8 mouse cellular contexts compared by ENCODE assay signal in the genomic region with DNA sequence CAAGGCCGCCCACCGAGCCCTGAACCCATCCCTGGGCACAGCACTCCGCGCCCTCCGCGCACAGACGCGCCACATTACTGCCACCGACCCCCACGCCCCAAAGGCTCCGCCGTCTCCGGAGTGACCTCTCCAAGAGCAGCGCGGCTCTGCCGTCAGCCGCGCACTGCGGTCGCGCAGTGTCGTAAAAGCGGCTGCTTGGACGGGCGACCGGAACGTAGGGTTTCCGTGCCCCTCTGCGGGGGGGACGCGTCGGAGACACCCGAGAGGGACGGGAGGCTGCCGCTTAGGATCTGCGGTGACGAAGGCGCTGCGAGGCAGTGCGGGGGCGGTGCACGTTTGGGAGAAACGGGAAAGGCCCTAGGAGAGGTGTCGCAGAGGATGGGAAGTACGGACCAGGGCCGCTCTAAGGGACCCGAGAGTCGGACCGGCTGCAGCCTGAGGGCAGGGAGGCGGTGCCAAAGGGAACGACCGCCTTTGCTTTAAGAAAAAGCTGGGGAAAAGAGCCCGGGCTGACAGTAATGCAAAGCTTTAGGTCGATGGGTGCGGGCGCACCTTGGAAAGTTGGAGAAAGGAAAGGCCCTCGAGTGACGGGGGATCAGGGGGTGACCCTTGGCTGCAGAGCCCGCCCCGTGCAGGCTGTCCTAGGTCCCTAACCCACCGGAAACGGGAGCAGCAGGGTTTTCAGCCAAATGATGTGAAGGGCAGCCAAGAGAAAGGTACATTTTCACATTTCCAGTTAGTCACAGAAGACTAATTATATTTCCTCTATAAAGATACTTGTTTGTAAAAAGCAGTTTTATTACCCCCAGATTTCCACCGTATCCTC. TPM values are rescaled to one million over a fixed set of nuclear protein-coding genes. Genes with fewer than 3 reads are reported as not detected.
DNase-seq lines count a peak whose midpoint lies in the region; ATAC-seq and TF ChIP-seq lines count a peak whose summit lies in the region.

A gene (minus strand): TSS at position 389 of the 826 bp plus-strand sequence.

- peak within 1 kb of the TSS; percentile 72 for H3K9ac ChIP-seq in embryonic facial prominence, embryonic 15.5 days
- peak within 1 kb of the TSS; percentile 88 for H3K9ac ChIP-seq in kidney, embryonic 14.5 days (ENCODE audit: low read depth, low read length)
- peak within 1 kb of the TSS; percentile 82 for H3K9ac ChIP-seq in limb, embryonic 15.5 days

- H3K27ac ChIP-seq in bone marrow, adult 2 months (ENCODE audit: control insufficient read depth, insufficient read depth, low read depth, low read length, poor library complexity): peak within 1 kb of the TSS; percentile 81
- peak within 1 kb of the TSS; percentile 83 for H3K27ac ChIP-seq in embryonic facial prominence, embryonic 15.5 days (replicated peaks)
- peak within 1 kb of the TSS; percentile 81 for H3K27ac ChIP-seq in kidney, embryonic 14.5 days (ENCODE audit: low read depth, low read length)
- peak within 1 kb of the TSS; percentile 88 for H3K27ac ChIP-seq in limb, embryonic 15.5 days

- peak; percentile 90 for ATAC-seq in embryonic facial prominence, embryonic 15.5 days (ENCODE audit: insufficient number of reproducible peaks, low FRiP score, low TSS enrichment, low read depth)
- ATAC-seq in kidney, embryonic 14.5 days (ENCODE audit: low FRiP score, low TSS enrichment): peak; percentile 94
- peak; percentile 88 for ATAC-seq in limb, embryonic 15.5 days (ENCODE audit: insufficient number of reproducible peaks, low FRiP score, low TSS enrichment, low read depth)

- WGBS in bone marrow, adult 2 months: under 1% methylated on average over 63 of the region's 63 CpGs
- under 1% methylated on average over 63 of the region's 63 CpGs for WGBS in embryonic facial prominence, embryonic 15.5 days
- 1% methylated on average over 63 of the region's 63 CpGs for WGBS in kidney, embryonic 14.5 days
- under 1% methylated on average over 63 of the region's 63 CpGs for WGBS in limb, embryonic 15.5 days

- H3K4me3 ChIP-seq in bone marrow, adult 2 months (replicated peaks; ENCODE audit: control insufficient read depth, low read depth, low read length): peak within 1 kb of the TSS; percentile 99
- H3K4me3 ChIP-seq in embryonic facial prominence, embryonic 15.5 days (replicated peaks): peak within 1 kb of the TSS; percentile 76
- peak within 1 kb of the TSS; percentile 95 for H3K4me3 ChIP-seq in kidney, embryonic 14.5 days (ENCODE audit: low read length)
- peak within 1 kb of the TSS; percentile 93 for H3K4me3 ChIP-seq in limb, embryonic 15.5 days

- peaks cover 23% of the 10 kb centered on the region for H3K36me3 ChIP-seq in embryonic facial prominence, embryonic 15.5 days
- peaks cover 22% of the 10 kb centered on the region; the same call in 1 of the 2 replicates for H3K36me3 ChIP-seq in kidney, embryonic 14.5 days (ENCODE audit: control insufficient read depth, insufficient read depth, low read length)
- H3K36me3 ChIP-seq in limb, embryonic 15.5 days: peaks cover 27% of the 10 kb centered on the region

- no peaks in the 10 kb centered on the region for H3K9me3 ChIP-seq in embryonic facial prominence, embryonic 15.5 days (replicated peaks)
- no peaks in the 10 kb centered on the region for H3K9me3 ChIP-seq in kidney, embryonic 14.5 days (ENCODE audit: control insufficient read depth, low read length)
- no peaks in the 10 kb centered on the region for H3K9me3 ChIP-seq in limb, embryonic 15.5 days

- peak; percentile 82; the same call in 1 of the 2 replicates for TF ChIP-seq POLR2A in bone marrow, adult 2 months (IDR thresholded peaks at IDR 0.05; ENCODE audit: borderline replicate concordance, control insufficient read depth, low read depth, low read length)

- no peak for TF ChIP-seq CTCF in bone marrow, adult 2 months (IDR thresholded peaks at IDR 0.05; ENCODE audit: control insufficient read depth, insufficient read depth, low read length)

- H3K4me1 ChIP-seq in bone marrow, adult 2 months (ENCODE audit: control insufficient read depth, insufficient read depth, low read length): peaks cover 2% of the 10 kb centered on the region; the same call in 1 of the 2 replicates
- H3K4me1 ChIP-seq in embryonic facial prominence, embryonic 15.5 days: peaks cover 16% of the 10 kb centered on the region
- H3K4me1 ChIP-seq in kidney, embryonic 14.5 days (ENCODE audit: control insufficient read depth, insufficient read depth, low read length): peaks cover 11% of the 10 kb centered on the region; the same call in 1 of the 2 replicates
- peaks cover 14% of the 10 kb centered on the region for H3K4me1 ChIP-seq in limb, embryonic 15.5 days

- H3K4me2 ChIP-seq in embryonic facial prominence, embryonic 15.5 days (replicated peaks): peak within 1 kb of the TSS; percentile 74
- peak within 1 kb of the TSS; percentile 76 for H3K4me2 ChIP-seq in kidney, embryonic 14.5 days (replicated peaks; ENCODE audit: low read depth, low read length)
- peak within 1 kb of the TSS; percentile 72 for H3K4me2 ChIP-seq in limb, embryonic 15.5 days

- peak; percentile 92 for DNase-seq in 416B (ENCODE audit: low read depth)
- DNase-seq in heart, adult 9 months (ENCODE audit: low spot score in 2 of 2): peak; percentile 90 to 93
- DNase-seq in monocyte, adult 2 months (ENCODE audit: low read depth in 1 of 2, low spot score in 2 of 2): peak; percentile 55 to 65
- DNase-seq in spleen, postnatal 36 days (ENCODE audit: low spot score in 2 of 2): peak; percentile 84 to 85

- H3K27me3 ChIP-seq in embryonic facial prominence, embryonic 15.5 days: no peaks in the 10 kb centered on the region
- H3K27me3 ChIP-seq in kidney, embryonic 14.5 days (ENCODE audit: control insufficient read depth, insufficient read depth, low read length): no peaks in the 10 kb centered on the region
- no peaks in the 10 kb centered on the region for H3K27me3 ChIP-seq in limb, embryonic 15.5 days

RNA-seq across cellular contexts. Expression of the gene that starts here (rescaled TPM):
- polyA plus RNA-seq in bone marrow, adult 2 months (2011; ENCODE audit: insufficient read depth, insufficient read length, low replicate concordance, missing spikeins): 13.0 and 13.8 TPM in 2 replicates
- 50.1 and 51.3 TPM in 2 replicates for polyA plus RNA-seq in embryonic facial prominence, embryonic 15.5 days (2015; fragmentation: Nextera tagmentation; extraction: Ambion mirVana)
- 48.1 and 60.9 TPM in 2 replicates for polyA plus RNA-seq in kidney, embryonic 14.5 days (2014; fragmentation: Nextera tagmentation; extraction: Ambion mirVana)
- polyA plus RNA-seq in limb, embryonic 15.5 days (2015; fragmentation: Nextera tagmentation; extraction: Ambion mirVana): 47.7 and 51.6 TPM in 2 replicates

Comparison
In these comparisons a context has a peak if more than half of its experiments do, and no peak if none do; other contexts are left out.
1. Peak in every context shown above with its lines: DNase-seq, ATAC-seq, H3K4me3 ChIP-seq and H3K27ac ChIP-seq.